Mouse (Mus musculus) midbrain, embryonic 10.5 days (tissue): ENCODE measurements around the gene Akr1c21. TPM values are rescaled to one million over a fixed set of nuclear protein-coding genes. Genes with fewer than 3 reads are reported as not detected.
"Not testable (repeated sequence)": the region's sequence is repeated elsewhere in the genome, so short reads cannot be mapped to it uniquely, and the experiment has no call there.

Experiments used
- DNase-seq: peaks from one replicate; pipeline ENCODE4 v3.0.0-alpha.2; 2017; ENCODE audit warnings: low spot score
- H3K27ac ChIP-seq: fragments of 300-500 bp; sonication (generic); replicated peaks from 2 replicates; pipeline ENCODE4 v1.5.1; 2016; ENCODE audit warnings: mild to moderate bottlenecking
- H3K27me3 ChIP-seq: fragments of 300-500 bp; sonication (generic); 2 replicates; pipeline ENCODE4 v1.6.1; 2016; ENCODE audit warnings: low read depth, mild to moderate bottlenecking; ENCODE audit not compliant: poor library complexity, severe bottlenecking
- H3K36me3 ChIP-seq: fragments of 300-500 bp; sonication (generic); 2 replicates; pipeline ENCODE4 v1.6.1; 2016; ENCODE audit warnings: mild to moderate bottlenecking, moderate library complexity
- H3K4me1 ChIP-seq: fragments of 300-500 bp; sonication (generic); 2 replicates; pipeline ENCODE4 v1.6.1; 2016
- H3K4me3 ChIP-seq: fragments of 300-500 bp; sonication (generic); 2 replicates; pipeline ENCODE4 v1.5.1; 2016; ENCODE audit warnings: mild to moderate bottlenecking, moderate library complexity
- H3K9me3 ChIP-seq: fragments of 300-500 bp; sonication (generic); replicated peaks from 2 replicates; pipeline ENCODE4 v1.6.1; 2016; ENCODE audit warnings: mild to moderate bottlenecking
- WGBS: fragments of 180-500 bp; shearing (Covaris S2); methylation state at CpG from one replicate; pipeline ENCODE4 v1.1.7; 2016; 5-methylcytosine and 5-hydroxymethylcytosine counted together
- polyA plus RNA-seq: library from polyadenylated mRNA; unstranded; fragments of >200 nt; fragmentation: Nextera tagmentation; extraction: Ambion mirVana; gene quantifications from 2 replicates; pipeline ENCODE4 v1.2.1, GENCODE M21; 2016

Gene Akr1c21
- 0.15 TPM in 1 of 2 replicates, not detected in the other for polyA plus RNA-seq

DNA sequence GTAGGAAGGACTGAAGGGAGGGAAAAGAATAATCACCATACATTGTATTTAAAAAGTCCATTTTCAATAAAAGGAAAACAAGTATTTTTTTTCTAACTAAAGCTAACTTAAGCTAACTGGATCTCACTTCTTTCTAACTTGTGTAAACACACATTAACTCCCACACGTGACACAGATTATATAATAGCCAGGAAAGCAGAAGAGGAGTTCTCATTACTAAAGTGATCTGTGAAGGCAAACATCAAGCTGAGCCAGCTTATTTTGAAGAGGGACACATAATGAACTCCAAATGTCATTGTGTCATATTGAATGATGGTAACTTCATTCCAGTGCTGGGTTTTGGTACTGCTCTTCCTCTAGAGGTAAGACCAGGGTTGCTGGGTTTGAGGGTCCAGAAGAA lies at the start of gene Akr1c21:
TSS of gene Akr1c21 (plus strand) at position 205 of the 400 bp plus-strand sequence.
- no peak for DNase-seq
- no peaks in the 10 kb centered on the region for H3K4me1 ChIP-seq
- H3K9me3 ChIP-seq, result no peaks in the 10 kb centered on the region
- no peaks in the 10 kb centered on the region for H3K36me3 ChIP-seq
- 84% methylated on average over 1 of the region's 1 CpGs for WGBS
- no peak within 1 kb of the TSS for H3K27ac ChIP-seq
- H3K4me3 ChIP-seq, result no peak within 1 kb of the TSS
- no peaks in the 10 kb centered on the region for H3K27me3 ChIP-seq

DNA sequence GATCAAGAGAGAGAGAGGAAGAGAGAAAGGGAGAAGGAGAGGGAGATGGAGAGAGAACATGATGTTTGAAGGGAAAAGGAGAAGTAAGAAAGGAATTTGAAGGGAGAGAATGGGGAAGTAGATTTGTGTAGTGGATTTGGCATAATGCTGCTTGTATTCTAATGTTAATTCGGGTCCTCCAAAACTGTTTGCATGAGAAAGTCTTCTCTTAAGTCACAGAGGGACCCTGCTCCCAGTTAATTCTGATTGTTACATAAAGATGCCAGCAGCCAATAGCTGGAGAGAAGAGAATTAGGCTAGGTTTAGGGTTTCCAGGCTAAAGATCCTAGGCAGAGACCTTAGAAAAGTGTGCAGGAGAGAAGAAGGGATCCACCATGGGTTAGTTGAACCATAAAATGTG lies 14.7 kb upstream of the Akr1c21 start:
- Histone ChIP-seq H3K9me3 (no peaks in the 10 kb centered on the region), H3K36me3 (no peaks in the 10 kb centered on the region), H3K4me3 (no peak overlapping the region), H3K27me3 (no peaks in the 10 kb centered on the region), H3K27ac (no peak overlapping the region), H3K4me1 (no peaks in the 10 kb centered on the region)
- WGBS, result 79% methylated on average over 1 of the region's 1 CpGs
- DNase-seq, result no peak

DNA sequence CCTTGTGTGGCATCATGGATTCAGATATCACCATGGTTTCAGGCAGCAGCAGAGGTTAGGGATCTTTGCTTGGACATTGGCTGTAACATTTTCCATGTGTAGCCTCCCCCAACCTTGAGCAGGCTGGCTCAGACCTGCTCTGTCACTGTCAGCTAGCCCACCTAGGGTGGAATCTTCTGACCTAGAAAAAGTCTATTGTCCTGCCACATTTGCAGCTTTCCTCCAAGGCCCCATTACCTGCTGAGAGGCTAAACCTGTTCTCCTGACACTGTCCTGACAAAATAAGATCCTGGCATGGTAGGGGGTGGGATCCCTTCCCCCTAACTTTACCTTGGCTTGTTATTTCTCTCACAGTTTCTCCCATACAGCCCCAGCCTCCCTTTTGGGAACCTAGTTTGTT lies 13.4 kb upstream of the Akr1c21 start:
- no peak overlapping the region for H3K4me3 ChIP-seq
- H3K36me3 ChIP-seq, result no peaks in the 10 kb centered on the region
- no peak for DNase-seq
- H3K27me3 ChIP-seq, result no peaks in the 10 kb centered on the region
- no peaks in the 10 kb centered on the region for H3K4me1 ChIP-seq
- H3K27ac ChIP-seq, result no peak overlapping the region
- no peaks in the 10 kb centered on the region for H3K9me3 ChIP-seq

DNA sequence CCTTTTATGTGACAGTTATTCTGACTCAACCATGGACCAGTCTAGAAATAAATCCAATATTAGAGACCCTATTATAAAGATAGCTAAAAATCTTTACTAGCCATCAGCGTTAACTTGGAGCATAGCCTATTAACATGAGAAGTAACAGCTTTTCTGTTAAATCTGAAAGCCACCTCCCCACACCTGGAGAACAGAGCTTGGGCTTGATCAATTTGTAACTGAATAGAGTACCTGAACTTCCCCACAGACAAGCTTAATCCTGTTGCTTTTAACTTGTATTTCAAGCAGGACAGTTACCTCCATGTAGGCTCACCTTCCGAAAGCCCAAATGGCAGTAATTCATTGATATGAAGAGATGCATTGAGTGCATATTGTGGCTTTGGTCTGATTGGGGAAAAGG lies 7.9 kb upstream of the Akr1c21 start:
- Histone ChIP-seq H3K36me3 (no peaks in the 10 kb centered on the region), H3K27me3 (no peaks in the 10 kb centered on the region), H3K4me3 (no peak overlapping the region), H3K27ac (no peak overlapping the region), H3K4me1 (no peaks in the 10 kb centered on the region), H3K9me3 (no peaks in the 10 kb centered on the region)
- WGBS, result 85% methylated on average over 2 of the region's 2 CpGs
- DNase-seq, result no peak

- Histone ChIP-seq H3K4me3 (no peak overlapping the region), H3K27ac (no peak overlapping the region), H3K27me3 (no peaks in the 10 kb centered on the region), H3K9me3 (no peaks in the 10 kb centered on the region), H3K36me3 (no peaks in the 10 kb centered on the region), H3K4me1 (no peaks in the 10 kb centered on the region)
- no peak for DNase-seq
- 94% methylated on average over 1 of the region's 1 CpGs for WGBS
These were observed 3.0 kb downstream of the Akr1c21 start for GRCm38 (mm10) chr13:4576921-4577320.

DNA sequence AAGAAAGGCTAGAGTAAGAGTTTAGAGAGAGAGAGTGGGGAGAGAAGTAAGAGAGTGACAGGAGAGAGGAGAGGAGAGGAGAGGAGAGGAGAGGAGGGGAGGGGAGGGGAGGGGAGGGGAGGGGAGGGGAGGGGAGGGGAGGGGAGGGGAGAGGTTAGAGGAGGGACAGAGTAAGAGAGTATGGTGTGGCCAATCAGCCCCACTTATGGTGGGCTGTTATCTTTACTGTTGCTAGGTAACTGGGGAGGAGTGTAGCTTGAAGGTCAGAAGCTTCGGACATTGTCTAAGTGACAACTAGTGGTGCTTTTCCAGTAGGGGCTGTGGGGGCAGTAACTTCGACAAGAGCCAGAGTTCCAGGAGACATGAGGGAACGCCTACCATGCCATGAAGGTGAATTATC lies 29.6 kb downstream of the Akr1c21 start:
- H3K4me3 ChIP-seq, DNase-seq, H3K27ac ChIP-seq, H3K27me3 ChIP-seq, H3K4me1 ChIP-seq, H3K9me3 ChIP-seq: not testable (repeated sequence)
- H3K36me3 ChIP-seq, result peaks cover 50% of the 10 kb centered on the region
- 82% methylated on average over 3 of the region's 3 CpGs for WGBS

- Histone ChIP-seq H3K36me3 (peaks cover 17% of the 10 kb centered on the region), H3K9me3 (no peaks in the 10 kb centered on the region), H3K27me3 (no peaks in the 10 kb centered on the region), H3K4me3 (no peak overlapping the region), H3K27ac (no peak overlapping the region), H3K4me1 (peaks cover 6% of the 10 kb centered on the region; the same call in 1 of the 2 replicates)
- WGBS, result 89% methylated on average over 4 of the region's 4 CpGs
- DNase-seq, result no peak
These were observed 32.9 kb downstream of the Akr1c21 start for GRCm38 (mm10) chr13:4606821-4607220.

DNA sequence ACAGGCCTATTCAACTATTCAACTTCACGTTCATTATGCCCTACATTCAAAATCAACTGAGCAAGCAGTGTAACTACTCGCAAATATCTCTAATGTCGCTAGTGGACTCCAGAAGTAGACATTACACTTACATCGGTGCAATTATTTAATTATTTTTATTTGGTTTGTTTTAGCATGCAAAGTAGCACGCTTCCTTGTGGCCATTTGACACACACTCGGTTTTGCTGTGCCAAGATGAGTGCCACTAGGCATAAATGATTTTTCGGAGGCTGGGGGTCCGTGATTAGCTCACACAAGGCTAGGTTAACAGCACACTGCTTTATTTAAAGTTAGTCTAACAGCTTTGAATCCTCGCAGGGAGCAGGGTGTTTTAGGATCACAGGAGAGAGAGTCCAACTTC lies 34.7 kb downstream of the Akr1c21 start:
- H3K9me3 ChIP-seq, result no peaks in the 10 kb centered on the region
- peak overlapping the region; percentile 72 for H3K4me3 ChIP-seq
- H3K27ac ChIP-seq, result peak overlapping the region; percentile 85
- H3K27me3 ChIP-seq, result no peaks in the 10 kb centered on the region
- WGBS, result 36% methylated on average over 9 of the region's 9 CpGs
- peaks cover 6% of the 10 kb centered on the region; the same call in 1 of the 2 replicates for H3K4me1 ChIP-seq
- H3K36me3 ChIP-seq, result 0 out of 2 replicates have a peak, but pooled peaks cover 4% of the 10 kb centered on the region
- DNase-seq, result no peak

DNA sequence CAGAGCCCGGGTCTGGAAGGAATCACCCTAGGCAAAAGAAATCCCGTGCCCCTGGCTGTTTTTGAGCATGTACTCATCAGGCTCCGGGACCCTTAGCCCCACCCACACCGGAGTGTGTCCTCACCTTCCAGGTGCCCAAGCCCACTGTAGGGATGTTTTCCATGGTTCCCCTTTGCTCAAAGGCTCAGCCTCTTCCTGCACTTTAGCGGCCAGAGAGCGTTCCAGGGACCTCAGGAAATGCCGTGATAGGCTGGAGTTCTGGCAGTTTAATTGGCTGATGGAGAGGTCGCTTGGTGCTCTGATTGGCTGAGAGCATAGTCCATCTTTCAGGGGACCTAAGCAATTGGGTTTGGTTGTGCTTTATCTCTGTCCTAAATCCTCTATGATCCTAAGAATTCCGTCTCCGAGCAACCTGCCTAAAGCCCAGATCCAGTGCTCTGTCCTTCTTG lies 35.1 kb downstream of the Akr1c21 start, which contains the start of gene Akr1e1:
TSS of gene Akr1e1 (minus strand) at position 214 of the 449 bp plus-strand sequence.
- WGBS, result 2% methylated on average over 10 of the region's 10 CpGs
- 0 out of 2 replicates have a peak, but pooled peaks cover 4% of the 10 kb centered on the region for H3K36me3 ChIP-seq
- DNase-seq, result peak; percentile 83
- no peaks in the 10 kb centered on the region for H3K27me3 ChIP-seq
- H3K4me1 ChIP-seq, result peaks cover 6% of the 10 kb centered on the region; the same call in 1 of the 2 replicates
- H3K9me3 ChIP-seq, result no peaks in the 10 kb centered on the region
- H3K4me3 ChIP-seq, result peak within 1 kb of the TSS; percentile 72
- H3K27ac ChIP-seq, result peak within 1 kb of the TSS; percentile 85

DNA sequence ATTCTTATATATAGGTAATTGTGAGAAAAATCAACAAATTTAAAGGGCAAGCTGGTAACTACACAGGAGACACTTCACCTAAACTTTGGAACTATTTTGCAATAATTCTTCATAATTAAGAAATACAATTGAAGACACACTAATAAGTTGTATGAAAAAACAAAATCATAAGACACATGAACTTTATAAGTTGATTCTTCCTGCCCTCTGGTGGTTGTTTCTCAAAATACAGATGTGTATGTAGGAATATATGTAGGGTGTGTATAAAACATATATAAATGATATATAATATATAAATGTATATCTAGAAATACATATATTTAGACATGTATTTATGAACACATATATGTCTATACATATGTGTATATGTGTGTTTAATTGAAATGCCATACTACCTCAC lies 37.0 kb downstream of the Akr1c21 start:
- Histone ChIP-seq H3K36me3 (0 out of 2 replicates have a peak, but pooled peaks cover 4% of the 10 kb centered on the region), H3K4me3 (no peak overlapping the region), H3K4me1 (peaks cover 6% of the 10 kb centered on the region; the same call in 1 of the 2 replicates), H3K9me3 (no peaks in the 10 kb centered on the region), H3K27ac (no peak overlapping the region), H3K27me3 (no peaks in the 10 kb centered on the region)
- DNase-seq, result no peak

Other genes with a start within 250 kb of the Akr1c21 start
- gene Akr1c6, start 139.8 kb upstream of the Akr1c21 start, polyA plus RNA-seq, result not detected in 2 replicates
- not detected in 2 replicates for gene Akr1c20, start 50.7 kb upstream of the Akr1c21 start, polyA plus RNA-seq
- gene Akr1e1, start 35.1 kb downstream of the Akr1c21 start, polyA plus RNA-seq, result 61.2 and 65.3 TPM in 2 replicates